Mouse (Mus musculus) ES-E14 (cell line): ENCODE measurements around the gene Krt12. TPM values are rescaled to one million over a fixed set of nuclear protein-coding genes. Genes with fewer than 3 reads are reported as not detected.

Experiments
- DNase-seq: peaks from one replicate; pipeline ENCODE4 v3.0.0-alpha.2; 2013; ENCODE audit warnings: low read depth, low spot score
- H3K27ac ChIP-seq: 2 replicates; pipeline ENCODE4 v1.5.1; 2012; ENCODE audit warnings: low read depth, mild to moderate bottlenecking, low read length, moderate library complexity, mixed read lengths; ENCODE audit not compliant: poor library complexity, insufficient read depth, severe bottlenecking
- H3K36me3 ChIP-seq: 2 replicates; pipeline ENCODE4 v1.6.1; 2012; ENCODE audit warnings: mild to moderate bottlenecking, low read length, moderate library complexity, mixed read lengths; ENCODE audit not compliant: control insufficient read depth, poor library complexity, insufficient read depth, severe bottlenecking
- H3K4me1 ChIP-seq, 2 experiments: fragments of 150-350 bp in 1 of 2; sonication (generic) in 1 of 2; 2 replicates each; pipeline ENCODE4 v1.6.1; 2012; ENCODE audit warnings: low read length in 2 of 2, mild to moderate bottlenecking in 1 of 2, mixed read lengths in 1 of 2; ENCODE audit not compliant: control insufficient read depth in 2 of 2, insufficient read depth in 2 of 2, poor library complexity in 1 of 2
- H3K4me3 ChIP-seq, 2 experiments: fragments of 150-350 bp in 1 of 2; sonication (generic) in 1 of 2; 2 replicates each; pipeline ENCODE4 v1.5.1; 2012; ENCODE audit warnings: low read length in 2 of 2, low read depth in 1 of 2, mild to moderate bottlenecking in 1 of 2, mixed read lengths in 1 of 2; ENCODE audit not compliant: insufficient read depth in 1 of 2, poor library complexity in 1 of 2, severe bottlenecking in 1 of 2
- H3K9ac ChIP-seq: 2 replicates; pipeline ENCODE4 v1.6.1; 2012; ENCODE audit warnings: low read depth, mild to moderate bottlenecking, low read length, mixed read lengths; ENCODE audit not compliant: poor library complexity, insufficient read depth, severe bottlenecking
- H3K9me3 ChIP-seq: fragments of 150-350 bp; sonication (generic); 2 replicates; pipeline ENCODE4 v1.6.1; 2012; ENCODE audit warnings: low read depth, mild to moderate bottlenecking, low read length; ENCODE audit not compliant: control insufficient read depth, insufficient read depth
- CHD2 ChIP-seq: IDR thresholded peaks from 2 replicates; pipeline ENCODE4 v1.6.1; 2014; ENCODE audit warnings: mild to moderate bottlenecking, low read depth, low read length, inconsistent platforms
- HCFC1 ChIP-seq: IDR thresholded peaks from 2 replicates; pipeline ENCODE4 v1.6.1; 2012; ENCODE audit warnings: low read length, inconsistent platforms, borderline replicate concordance; ENCODE audit not compliant: insufficient read depth
- MAFK ChIP-seq: IDR thresholded peaks from 2 replicates; pipeline ENCODE4 v1.6.1; 2014; ENCODE audit warnings: mild to moderate bottlenecking, low read depth, low read length, inconsistent platforms; ENCODE audit not compliant: insufficient read depth
- ZC3H11A ChIP-seq: IDR thresholded peaks from 2 replicates; pipeline ENCODE4 v1.6.1; 2012; ENCODE audit warnings: low read depth, mild to moderate bottlenecking, inconsistent platforms, low read length, borderline replicate concordance
- ZNF384 ChIP-seq: IDR thresholded peaks from 2 replicates; pipeline ENCODE4 v1.6.1; 2012; ENCODE audit warnings: low read depth, low read length, inconsistent platforms
- in situ Hi-C, 2 experiments: fragments of 600-800 bp; cut with MboI; formaldehyde crosslinking; loops; one replicate each; pipeline ENCODE4 v1.15.1; 2025; ENCODE audit warnings: low sequenced_read_pairs in 2 of 2, inconsistent platforms in 1 of 2; ENCODE audit not compliant: unreplicated experiment in 2 of 2
- total RNA-seq: library from RNA; depleted of rRNA; stranded (reverse); fragments of 300-350 nt; gene quantifications from 2 replicates; pipeline ENCODE4 v1.2.3, GENCODE M21; 2012

Gene Krt12
- total RNA-seq, 1 experiment = 0.49 TPM

DNA sequence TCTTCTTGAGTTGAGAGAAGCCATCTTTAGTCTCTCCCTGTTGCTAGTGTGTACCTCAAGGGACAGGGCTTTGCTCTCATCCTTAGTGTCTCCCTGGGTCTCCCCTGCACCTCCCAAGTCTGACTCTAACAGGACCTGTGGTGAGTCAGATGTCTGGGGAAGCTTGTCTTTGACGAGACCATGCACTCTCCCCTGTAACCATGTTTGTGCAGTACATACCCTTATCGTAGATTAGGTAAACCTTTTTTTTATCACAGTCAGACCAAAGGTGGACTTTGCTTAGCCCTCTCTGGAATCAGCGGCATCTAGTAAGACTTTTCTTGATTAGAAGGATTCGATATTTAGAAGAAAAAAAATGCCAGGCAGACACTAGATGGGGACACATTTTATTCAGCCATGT, 32.0 kb upstream of the Krt12 start:
- no peaks in the 10 kb centered on the region for H3K9me3 ChIP-seq
- no peaks in the 10 kb centered on the region for H3K36me3 ChIP-seq
- TF ChIP-seq CHD2 (no peak), ZC3H11A (no peak), MAFK (no peak), ZNF384 (no peak), HCFC1 (no peak)
- in situ Hi-C loops = no loop called here
- no peak for DNase-seq
- H3K27ac ChIP-seq = no peak overlapping the region
- H3K4me3 ChIP-seq = no peak overlapping the region
- H3K9ac ChIP-seq = no peak overlapping the region
- 0 out of 4 replicates have a peak, but pooled peaks cover under 1 to 2% of the 10 kb centered on the region in 2 experiments for H3K4me1 ChIP-seq

DNA sequence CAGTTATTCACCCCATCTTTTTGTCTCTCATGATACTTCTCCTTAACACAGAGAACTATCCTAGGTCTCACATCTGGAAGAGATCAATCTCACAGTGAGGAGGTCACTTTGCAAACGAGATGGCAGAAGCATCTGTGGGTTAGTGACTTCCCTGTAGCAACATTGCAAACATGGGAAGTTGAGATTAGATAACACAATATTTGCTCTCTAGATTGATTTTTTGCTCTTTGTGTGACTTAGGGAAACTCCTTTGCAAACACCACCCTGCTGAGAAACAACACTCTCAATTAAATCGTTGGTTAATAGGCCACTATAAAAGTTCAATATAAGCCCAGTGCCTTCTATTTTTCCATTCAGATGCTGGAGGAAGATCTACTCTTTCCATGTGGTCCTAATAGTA, 26.7 kb upstream of the Krt12 start:
- Histone ChIP-seq H3K36me3 (no peaks in the 10 kb centered on the region), H3K9ac (no peak overlapping the region), H3K9me3 (no peaks in the 10 kb centered on the region), H3K4me3 (no peak overlapping the region), H3K27ac (no peak overlapping the region), H3K4me1 (no peaks in the 10 kb centered on the region)
- no peak for DNase-seq
- in situ Hi-C loops = no loop called here
- no peak for TF ChIP-seq ZNF384
- TF ChIP-seq HCFC1 = no peak
- no peak for TF ChIP-seq MAFK

DNA sequence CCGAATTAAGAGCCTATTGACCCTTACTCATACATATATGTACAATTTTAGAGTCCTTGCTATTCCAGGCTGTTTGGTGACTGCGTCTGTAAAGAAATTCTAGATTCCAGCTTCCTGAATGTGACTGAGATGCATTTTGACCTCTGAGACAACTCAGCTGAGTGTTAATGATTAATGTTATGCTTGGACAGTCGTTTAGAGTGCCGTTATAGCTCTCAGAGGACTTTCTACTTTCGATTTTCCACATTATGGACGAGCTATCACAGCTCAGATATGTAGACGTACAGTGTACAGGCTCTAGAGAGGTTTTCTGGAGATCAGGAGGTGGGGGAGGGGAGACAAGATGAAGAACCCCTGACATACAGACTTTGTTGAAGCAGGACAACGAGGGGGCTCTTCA, 19.2 kb upstream of the Krt12 start:
- Histone ChIP-seq H3K9ac (no peak overlapping the region), H3K9me3 (no peaks in the 10 kb centered on the region), H3K4me3 (no peak overlapping the region), H3K4me1 (0 out of 4 replicates have a peak, but pooled peaks cover 0 to 2% of the 10 kb centered on the region in 2 experiments), H3K36me3 (no peaks in the 10 kb centered on the region), H3K27ac (no peak overlapping the region)
- in situ Hi-C loops = no loop called here
- no peak for TF ChIP-seq HCFC1
- TF ChIP-seq MAFK = no peak
- TF ChIP-seq ZNF384 = no peak
- no peak for TF ChIP-seq ZC3H11A
- TF ChIP-seq CHD2 = no peak
- no peak for DNase-seq

DNA sequence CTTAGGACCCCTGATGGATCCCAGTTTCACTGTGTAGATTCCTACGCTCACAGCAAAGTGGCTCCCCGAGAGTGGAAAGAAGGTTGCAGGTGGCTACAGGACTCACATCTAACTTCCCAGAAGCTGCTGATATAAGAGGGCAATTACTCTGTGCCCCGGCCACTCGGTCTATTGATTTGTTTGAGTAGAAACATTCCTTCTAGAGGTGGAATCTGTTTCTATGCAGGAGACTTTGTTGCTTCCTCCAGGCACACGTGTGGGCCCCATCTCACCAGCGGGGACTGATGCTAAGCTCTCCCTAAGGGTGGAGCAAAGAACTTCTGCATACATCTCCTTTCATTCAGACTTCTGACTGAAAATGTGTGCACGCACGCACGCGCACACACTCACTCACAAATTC, 17.4 kb upstream of the Krt12 start:
- Histone ChIP-seq H3K4me1 (0 out of 4 replicates have a peak, but pooled peaks cover 0 to 2% of the 10 kb centered on the region in 2 experiments), H3K9ac (no peak overlapping the region), H3K27ac (no peak overlapping the region), H3K9me3 (no peaks in the 10 kb centered on the region), H3K36me3 (no peaks in the 10 kb centered on the region), H3K4me3 (no peak overlapping the region)
- no peak for TF ChIP-seq ZC3H11A
- no peak for TF ChIP-seq CHD2
- TF ChIP-seq MAFK = no peak
- no peak for TF ChIP-seq ZNF384
- TF ChIP-seq HCFC1 = no peak
- DNase-seq = no peak
- in situ Hi-C loops = no loop called here

DNA sequence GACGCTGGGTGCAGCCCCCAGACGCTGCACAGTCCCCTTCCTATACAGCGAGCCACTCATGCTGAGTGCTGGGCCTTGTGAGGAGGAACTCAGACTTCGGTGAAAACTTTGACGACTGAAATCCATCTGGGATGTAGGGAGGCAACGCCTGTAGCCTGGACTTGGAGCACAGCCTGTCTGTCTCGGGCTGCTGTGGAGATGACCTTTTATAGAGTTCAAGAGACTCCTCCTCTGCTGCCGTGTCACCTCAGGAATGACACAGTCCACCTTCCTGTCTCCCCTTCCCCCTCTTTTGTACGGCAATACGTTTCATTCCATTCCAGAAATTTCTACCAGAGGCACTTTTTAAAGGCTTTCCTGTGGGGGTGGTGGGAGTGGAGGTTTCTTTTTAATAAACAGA, 15.9 kb upstream of the Krt12 start, which contains the start of gene Krt20:
Krt20 (minus strand) TSS at position 179 of the 400 bp plus-strand sequence.
- Histone ChIP-seq H3K4me3 (0 out of 4 replicates have a peak within 1 kb of the TSS, but pooled peaks of 1 of the 2 experiments have one; percentile 17), H3K4me1 (0 out of 4 replicates have a peak, but pooled peaks cover 0 to 2% of the 10 kb centered on the region in 2 experiments), H3K9ac (no peak within 1 kb of the TSS), H3K27ac (no peak within 1 kb of the TSS), H3K36me3 (no peaks in the 10 kb centered on the region), H3K9me3 (no peaks in the 10 kb centered on the region)
- in situ Hi-C loops = no loop called here
- TF ChIP-seq HCFC1 = no peak
- no peak for DNase-seq
